Mouse (Mus musculus) small intestine, adult 2 months (tissue): ENCODE measurements at regions not wholly inside any gene's neighbourhood (a gene's known extent, or its start where the extent isn't known, plus 50 kb on each side); places are given as distances from the start of the nearest gene placed in this dataset.

Source experiments
- CTCF ChIP-seq: fragments of 200-500 bp; IDR thresholded peaks from 2 replicates; pipeline ENCODE4 v1.5.1; 2012; ENCODE audit warnings: low read depth, mild to moderate bottlenecking, control low read depth, inconsistent platforms, low read length, moderate library complexity, mixed read lengths; ENCODE audit not compliant: insufficient replicate concordance, insufficient read length; ENCODE audit errors: extremely low read depth
- POLR2A ChIP-seq: fragments of 200-500 bp; IDR thresholded peaks from 2 replicates; pipeline ENCODE4 v1.6.1; 2012; ENCODE audit warnings: low read depth, mild to moderate bottlenecking, control low read depth, inconsistent platforms, low read length, moderate library complexity

- TF ChIP-seq POLR2A, result no peak
- TF ChIP-seq CTCF, result no peak
These were observed 84.5 kb upstream of the Bmp2 start for GRCm38 (mm10) chr2:133467170-133468168.
